Mouse (Mus musculus) cerebellum, adult 11-12 months (tissue): ENCODE data around the gene Sdr42e1.
A peak's percentile ranks its signal among the peaks of the same experiment; 100 is the strongest.

Experiments
- DNase-seq: peaks from one replicate; pipeline ENCODE4 v3.0.0; 2022

Gene Sdr42e1

DNA sequence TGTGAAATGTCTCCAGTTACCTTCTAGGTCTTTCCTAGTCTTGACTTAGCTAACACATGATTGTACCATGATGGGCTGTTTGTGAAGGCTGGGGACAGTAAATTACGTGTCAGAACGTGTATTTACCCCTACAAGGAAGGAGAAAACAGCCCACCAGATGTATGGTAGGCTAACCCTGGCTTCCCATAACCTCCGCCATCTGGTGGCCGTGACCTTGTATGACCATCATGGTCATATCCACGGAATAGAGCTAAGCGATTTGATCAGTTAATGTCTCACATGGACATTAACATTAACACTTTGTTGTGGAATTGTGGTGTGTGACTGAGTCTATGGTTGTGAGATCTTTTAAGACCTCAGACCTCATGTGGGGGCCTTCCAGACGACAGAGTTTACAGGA lies 14.5 kb downstream of the Sdr42e1 start:
- no peak for DNase-seq

DNA sequence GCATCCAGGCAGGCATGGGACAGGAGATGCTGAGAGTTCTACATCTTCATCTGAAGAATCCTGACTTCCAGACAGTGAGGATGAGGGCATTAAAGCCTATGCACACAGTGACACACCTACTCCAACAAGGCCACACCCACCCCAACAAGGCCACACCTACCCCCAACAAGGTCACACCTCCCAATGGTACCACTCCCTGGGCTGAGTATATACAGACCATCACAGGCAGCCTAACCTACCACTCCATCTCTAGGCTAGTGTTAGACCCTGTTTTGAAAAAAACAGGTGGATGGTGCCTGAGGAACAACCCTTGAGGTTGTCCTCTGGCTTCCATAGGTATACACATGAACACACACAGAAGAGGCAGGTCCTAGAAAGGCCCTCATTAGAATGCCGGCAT lies 21.2 kb downstream of the Sdr42e1 start:
- DNase-seq = no peak

DNA sequence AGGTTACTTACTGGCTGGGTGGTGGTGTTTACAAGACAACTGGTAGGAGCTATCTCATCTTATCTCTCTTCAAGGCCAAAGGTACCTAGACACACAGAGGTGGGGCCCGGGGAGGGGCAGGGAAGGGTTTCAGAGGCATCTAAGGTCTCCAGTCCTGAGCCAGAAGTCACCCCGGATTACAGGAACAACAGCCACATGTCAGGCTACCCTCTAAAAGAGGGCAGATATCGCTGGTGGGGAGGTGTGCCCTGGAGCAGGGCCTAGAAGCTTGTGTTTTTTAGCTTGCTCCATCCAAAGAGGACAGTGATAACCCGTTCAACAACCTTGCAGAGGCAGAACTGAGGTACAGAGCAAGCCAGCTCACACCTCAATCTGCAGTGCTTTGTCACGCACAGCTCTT lies 27.0 kb downstream of the Sdr42e1 start:
- no peak for DNase-seq

DNA sequence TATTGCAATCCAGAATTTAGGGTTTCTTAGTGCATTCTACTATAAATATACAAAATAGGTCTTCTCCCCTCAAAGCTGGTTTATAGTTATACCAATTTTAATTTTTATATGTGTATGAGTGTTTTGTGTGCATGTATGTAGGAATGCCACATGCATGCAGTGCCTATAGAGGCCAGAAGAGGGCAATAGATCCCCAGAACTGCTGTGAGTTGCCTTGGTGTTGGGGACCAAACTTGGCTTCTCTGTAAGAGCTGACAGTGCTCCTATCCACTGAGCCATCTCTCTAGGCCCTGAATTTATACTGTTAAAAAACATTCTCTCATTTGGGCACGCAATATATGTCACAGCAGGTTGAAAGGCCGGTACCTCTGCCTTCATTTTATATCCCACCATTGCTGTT lies 27.5 kb downstream of the Sdr42e1 start:
- DNase-seq = no peak

DNA sequence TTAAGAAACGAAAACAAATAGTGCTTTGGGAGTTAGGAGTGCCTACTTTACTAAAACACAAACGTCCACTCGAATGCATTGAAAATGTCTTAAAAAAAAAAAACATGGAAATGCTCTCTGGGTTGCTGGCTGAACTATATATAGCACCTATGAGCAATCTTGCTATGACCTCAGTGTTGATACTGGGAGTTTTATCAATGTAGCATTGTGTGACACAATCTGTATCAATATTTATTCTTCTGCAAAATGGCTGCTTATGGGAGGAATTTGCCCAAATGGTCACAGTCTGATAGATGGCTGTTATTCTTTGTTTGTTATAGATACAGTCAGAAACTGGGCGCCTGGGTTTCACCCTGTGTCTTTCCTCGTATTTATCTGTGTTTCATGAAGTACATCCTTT lies 28.0 kb downstream of the Sdr42e1 start:
- DNase-seq = no peak

DNA sequence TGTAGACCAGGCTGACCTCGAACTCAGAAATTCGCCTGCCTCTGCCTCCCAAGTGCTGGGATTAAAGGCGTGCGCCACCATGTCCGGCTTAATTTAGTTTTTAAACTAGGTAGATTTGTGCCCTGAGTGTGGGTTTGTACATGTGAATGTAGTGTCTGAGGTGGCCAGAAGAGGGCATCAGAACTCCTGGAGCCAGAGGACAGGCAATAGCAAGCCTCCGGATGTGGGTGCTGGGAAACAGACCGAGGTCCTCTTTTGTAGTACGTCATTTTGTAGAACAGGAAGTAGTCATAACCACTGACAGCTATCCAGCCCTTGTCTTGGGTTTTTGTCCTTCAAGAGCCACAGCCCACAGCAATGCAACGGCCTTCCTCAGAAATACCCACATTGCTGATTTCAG lies 33.9 kb downstream of the Sdr42e1 start:
- no peak for DNase-seq

DNA sequence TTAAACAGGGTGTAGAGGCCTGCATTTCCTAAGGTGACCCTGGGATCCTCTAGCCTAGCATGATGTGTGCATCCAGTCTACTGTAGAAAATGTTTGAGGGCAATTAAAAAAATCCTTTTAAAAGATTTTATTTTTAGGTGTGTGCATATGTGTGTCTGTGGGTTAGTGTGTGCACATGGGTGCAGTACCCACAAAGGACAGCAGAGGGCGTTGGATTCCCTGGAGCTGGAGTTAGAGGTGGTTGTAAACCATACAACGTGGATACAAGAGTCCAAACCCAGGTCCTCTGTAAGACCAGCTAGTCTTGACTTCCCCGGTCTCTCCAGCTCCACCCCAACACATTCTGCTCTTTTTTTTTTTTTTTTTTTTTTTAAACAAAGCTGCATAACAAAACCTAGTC lies 36.0 kb downstream of the Sdr42e1 start:
- DNase-seq = no peak

DNA sequence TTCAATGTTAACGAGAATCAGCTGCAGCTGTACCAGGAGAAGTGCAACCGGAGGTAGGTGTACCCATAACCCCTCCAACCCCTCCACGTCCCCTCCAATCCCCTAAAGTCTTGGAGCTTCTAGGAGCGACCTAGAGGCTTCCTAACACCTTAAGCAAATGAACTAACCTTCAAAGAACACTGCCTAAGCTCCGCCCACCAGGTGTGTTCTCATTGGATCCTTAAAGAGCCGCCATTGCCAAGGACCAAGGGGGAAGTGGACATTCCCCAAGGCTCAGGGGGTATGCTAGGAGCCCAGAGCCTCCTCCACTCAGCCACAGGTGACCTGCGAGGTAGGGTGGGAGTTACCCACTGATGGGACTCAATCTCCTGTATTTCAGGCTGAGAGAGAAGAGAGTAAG lies 39.1 kb downstream of the Sdr42e1 start:
- DNase-seq = no peak

DNA sequence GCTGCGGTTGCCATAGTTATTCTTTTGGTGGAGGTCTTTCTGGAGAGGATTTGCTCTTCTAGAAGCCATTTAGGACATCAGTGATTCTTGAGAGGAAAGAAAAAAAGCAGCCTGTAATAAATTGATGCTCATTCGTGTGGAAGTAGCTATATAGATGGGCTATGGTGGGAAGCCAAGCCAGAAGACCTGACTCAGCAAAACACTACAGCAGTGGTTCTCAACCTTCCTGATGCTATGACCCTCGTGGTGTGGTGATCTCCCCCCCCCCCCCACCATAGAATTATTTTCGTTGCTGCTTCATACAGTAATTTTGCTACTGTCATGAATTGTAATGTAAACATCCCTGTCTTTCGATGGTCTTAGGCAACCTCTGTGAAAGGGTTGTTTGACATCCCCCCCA lies 41.0 kb downstream of the Sdr42e1 start:
- DNase-seq = no peak

DNA sequence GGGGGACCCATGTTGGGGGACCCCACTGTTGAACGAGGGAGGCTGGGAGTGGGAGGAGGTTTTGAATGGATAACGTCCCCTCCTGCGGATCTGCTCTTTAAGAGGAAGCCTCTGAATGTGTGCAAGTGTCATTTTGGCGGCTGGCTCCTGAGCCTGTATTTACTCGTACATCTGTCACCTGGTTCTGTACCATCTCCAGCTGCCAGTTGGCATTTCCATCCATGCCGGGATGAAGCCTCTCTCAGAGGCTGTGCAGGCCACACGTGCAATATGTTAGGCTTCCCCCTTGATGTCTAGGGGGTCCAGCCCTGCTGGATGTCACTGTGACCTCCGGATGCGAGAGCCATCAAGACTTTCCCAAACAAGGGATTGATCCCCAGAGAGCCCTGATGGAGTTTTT lies 46.4 kb downstream of the Sdr42e1 start:
- DNase-seq = no peak

DNA sequence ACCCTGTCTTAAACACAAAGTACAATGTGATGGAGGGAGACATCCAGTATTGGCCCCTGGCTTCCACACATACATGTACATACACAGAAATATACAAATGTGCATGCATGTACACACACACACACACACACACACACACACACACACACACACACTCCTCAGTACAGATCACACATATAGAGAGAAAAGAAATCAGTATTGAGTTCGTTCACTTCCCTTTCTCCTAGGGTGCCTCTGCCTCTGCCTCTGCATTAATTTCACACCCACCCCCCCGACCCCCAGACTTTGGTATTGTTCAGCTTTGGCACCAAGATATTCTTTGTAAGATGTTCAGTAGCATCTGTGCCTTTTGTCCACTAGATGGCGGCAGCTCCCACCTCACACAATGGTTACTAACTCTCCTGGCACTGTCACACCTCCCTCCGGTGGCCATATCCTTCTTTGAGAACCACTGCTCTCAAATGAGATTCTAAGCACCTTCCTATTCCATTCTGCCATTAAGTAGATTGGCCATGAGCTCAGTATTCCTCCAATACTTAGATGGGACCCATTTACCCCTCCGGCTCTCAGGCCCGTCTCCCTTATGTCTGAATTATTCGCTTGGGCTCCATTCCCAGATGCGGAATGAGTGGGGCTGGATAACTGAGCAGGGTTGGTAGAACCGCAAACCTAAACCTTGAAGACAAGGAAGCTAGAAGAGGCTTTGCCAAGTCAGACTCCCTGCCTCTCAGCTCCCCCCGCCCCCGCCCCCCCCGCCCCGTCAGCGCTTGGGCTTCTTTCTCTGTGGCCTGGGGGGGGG lies 47.2 kb downstream of the Sdr42e1 start:
- peak; percentile 39 for DNase-seq

DNA sequence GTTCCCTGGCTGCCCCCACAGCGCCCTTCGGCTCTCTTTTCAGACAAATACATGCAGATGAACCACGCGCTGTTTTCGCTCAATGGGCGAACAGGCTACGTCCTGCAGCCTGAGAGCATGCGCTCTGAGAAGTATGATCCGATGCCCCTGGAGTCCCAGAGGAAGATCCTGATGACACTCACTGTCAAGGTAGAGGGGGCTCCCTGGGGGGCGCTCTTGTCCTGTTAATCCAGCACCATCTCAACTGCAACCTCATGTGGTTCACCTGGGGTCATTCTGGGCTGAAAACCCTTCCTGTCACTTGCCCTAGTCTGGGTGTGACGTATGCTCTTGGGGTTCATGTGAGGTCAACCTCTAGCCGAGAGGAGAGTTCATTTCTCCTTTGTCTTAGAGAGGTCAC lies 60.6 kb downstream of the Sdr42e1 start:
- no peak for DNase-seq
